Mouse (Mus musculus) cerebellum, adult 2 months (tissue): Measurements from ENCODE around the gene Mrps30. TPM values are rescaled to one million over a fixed set of nuclear protein-coding genes. Genes with fewer than 3 reads are reported as not detected.
"Not testable (repeated sequence)": the region's sequence is repeated elsewhere in the genome, so short reads cannot be mapped to it uniquely, and the experiment has no call there.

Source experiments
- DNase-seq, 2 experiments: peaks; one replicate each; pipeline ENCODE4 v3.0.0; 2021
- H3K27ac ChIP-seq: fragments of 200-500 bp; 2 replicates; pipeline ENCODE4 v1.5.1; 2012; ENCODE audit warnings: low read length, control low read depth, inconsistent platforms; ENCODE audit not compliant: insufficient read depth
- H3K27me3 ChIP-seq: fragments of 200-500 bp; 2 replicates; pipeline ENCODE4 v1.6.1; 2012; ENCODE audit warnings: inconsistent platforms, mild to moderate bottlenecking, low read length, moderate library complexity; ENCODE audit not compliant: control insufficient read depth, insufficient read depth
- H3K4me1 ChIP-seq: fragments of 200-500 bp; 2 replicates; pipeline ENCODE4 v1.6.1; 2011; ENCODE audit warnings: low read length; ENCODE audit not compliant: control insufficient read depth, insufficient read depth
- H3K4me3 ChIP-seq: fragments of 200-500 bp; replicated peaks from 2 replicates; pipeline ENCODE3; 2011; ENCODE audit warnings: mild to moderate bottlenecking, low read depth, low read length, control low read depth; ENCODE audit not compliant: insufficient read depth
- CTCF ChIP-seq: fragments of 200-500 bp; IDR thresholded peaks from 2 replicates; pipeline ENCODE4 v1.5.1; 2011; ENCODE audit warnings: low read depth, mild to moderate bottlenecking, control low read depth, low read length, moderate library complexity, borderline replicate concordance; ENCODE audit not compliant: insufficient read depth
- POLR2A ChIP-seq: fragments of 200-500 bp; IDR thresholded peaks from 2 replicates; pipeline ENCODE4 v1.6.1; 2011; ENCODE audit warnings: low read length, control low read depth, borderline replicate concordance; ENCODE audit not compliant: insufficient read depth
- WGBS: fragments of 180-500 bp; shearing (Covaris S2); methylation state at CpG from one replicate; pipeline ENCODE4 v1.1.7; 2018; 5-methylcytosine and 5-hydroxymethylcytosine counted together
- polyA plus RNA-seq: library from polyadenylated mRNA; depleted of rRNA; stranded (reverse); fragments of >200 nt; gene quantifications from 2 replicates; pipeline ENCODE4 v1.2.3, GENCODE M21; 2012; rRNA removed

Gene Mrps30
- 15.1 and 16.1 TPM in 2 replicates for polyA plus RNA-seq

DNA sequence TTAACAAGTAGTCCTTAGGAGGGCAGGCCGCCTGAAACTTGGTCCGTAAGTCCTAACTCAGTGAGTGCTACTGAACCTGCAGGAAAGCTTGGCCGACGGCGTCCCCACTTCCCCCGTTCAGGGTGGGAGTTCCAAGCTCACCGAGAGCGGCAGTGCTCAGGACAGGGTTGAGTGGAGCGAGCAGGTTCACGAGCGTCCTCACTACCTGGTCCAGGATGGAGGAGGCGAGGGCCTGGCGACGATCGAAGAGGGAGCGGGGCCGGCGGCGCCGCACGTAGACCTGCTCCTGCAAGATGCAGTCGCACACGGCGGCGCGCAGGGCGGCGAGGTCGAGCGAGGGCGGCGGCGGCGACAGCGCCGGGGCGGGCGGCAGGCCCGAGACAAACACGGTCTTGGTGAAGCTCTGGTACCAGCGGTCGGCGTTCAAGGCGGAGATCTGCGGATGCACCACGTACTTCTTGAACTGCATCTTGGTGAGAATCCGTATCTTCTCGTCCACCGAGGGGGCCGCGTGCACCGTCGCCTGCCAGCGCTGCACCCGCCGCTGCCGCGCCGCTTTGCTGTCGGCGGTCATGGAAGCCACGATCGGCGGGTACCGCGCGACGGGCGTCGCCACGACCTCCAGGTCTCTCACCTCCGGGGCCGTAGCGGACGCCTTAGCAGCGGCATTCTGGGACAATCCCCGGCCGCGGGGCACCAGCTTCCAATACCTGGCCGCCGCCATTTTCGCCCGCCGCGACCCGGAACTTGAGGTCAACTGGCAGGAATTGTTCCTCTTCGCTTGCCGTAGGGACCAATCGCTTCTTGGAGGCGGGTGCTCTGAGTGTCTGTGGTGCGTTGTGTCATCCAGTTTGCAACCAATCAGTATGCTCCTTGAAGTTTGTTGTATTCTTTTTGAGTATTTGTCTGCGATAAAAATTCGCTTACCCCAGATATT is at the start of gene Mrps30, which contains the start of gene B430218F22Rik:
TSS of gene Mrps30 (minus strand) at position 742 of the 937 bp plus-strand sequence.
TSS of gene B430218F22Rik (plus strand) at position 120 of the 937 bp plus-strand sequence.
- H3K27ac ChIP-seq = peak within 1 kb of the TSS; percentile 19; the same call in 1 of the 2 replicates
- under 1% methylated on average over 93 of the region's 93 CpGs for WGBS
- peak; percentile 96 for DNase-seq
- H3K4me3 ChIP-seq = peak within 1 kb of the TSS; percentile 61
- H3K4me1 ChIP-seq = no peaks in the 10 kb centered on the region; the same call in 1 of the 2 replicates
- TF ChIP-seq POLR2A = peak; percentile 55; the same call in 1 of the 2 replicates
- no peak for TF ChIP-seq CTCF
- H3K27me3 ChIP-seq = no peaks in the 10 kb centered on the region

DNA sequence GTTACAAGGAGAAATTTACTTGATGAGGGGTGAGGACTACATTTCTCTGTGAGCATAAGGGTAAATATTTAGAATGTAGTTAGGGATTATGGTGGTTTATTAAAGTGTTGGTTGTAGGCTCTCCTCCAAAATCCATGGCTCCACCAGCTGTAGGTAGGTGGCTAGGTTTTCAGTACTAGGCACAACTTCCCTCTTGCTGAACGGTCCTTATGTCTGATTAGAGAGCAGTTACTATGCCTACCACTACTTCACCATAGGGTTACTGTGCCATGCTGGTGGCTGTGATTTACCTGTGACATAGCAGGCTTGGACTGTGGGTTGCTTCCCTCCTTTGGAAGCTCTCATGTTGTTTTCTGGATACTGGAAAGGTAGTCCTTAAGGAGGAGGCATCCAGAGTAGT is 33.8 kb upstream of the Mrps30 start:
- Histone ChIP-seq H3K27ac (no peak overlapping the region), H3K4me1 (no peaks in the 10 kb centered on the region), H3K27me3 (no peaks in the 10 kb centered on the region), H3K4me3 (no peak overlapping the region)
- WGBS = 86% methylated on average over 1 of the region's 1 CpGs
- no peak for DNase-seq
- TF ChIP-seq CTCF (no peak), POLR2A (no peak)

DNA sequence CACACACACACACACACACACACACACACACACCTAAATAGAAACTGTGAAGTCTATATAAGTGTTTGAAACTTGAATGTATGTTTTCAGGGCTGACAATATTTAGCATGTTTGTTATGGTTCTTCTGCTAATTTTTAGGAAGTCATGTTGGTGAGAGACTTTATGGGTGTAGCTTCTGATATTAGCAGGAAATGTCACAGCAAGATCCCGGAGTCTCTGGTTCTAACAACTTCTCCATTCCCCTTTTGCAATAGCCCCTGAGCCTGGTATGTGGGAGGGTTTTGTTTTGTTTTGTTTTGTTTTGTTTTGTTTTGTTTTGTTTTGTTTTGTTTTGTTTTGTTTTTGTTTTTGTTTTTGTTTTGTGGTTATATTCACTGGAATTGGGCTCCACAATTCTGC is 33.4 kb upstream of the Mrps30 start:
- Histone ChIP-seq H3K4me3 (no peak overlapping the region), H3K27me3 (no peaks in the 10 kb centered on the region), H3K27ac (no peak overlapping the region), H3K4me1 (no peaks in the 10 kb centered on the region)
- DNase-seq = no peak
- TF ChIP-seq CTCF (no peak), POLR2A (no peak)
- 93% methylated on average over 1 of the region's 1 CpGs for WGBS

- DNase-seq = no peak
- Histone ChIP-seq H3K4me3 (no peak overlapping the region), H3K27me3 (no peaks in the 10 kb centered on the region), H3K27ac (no peak overlapping the region), H3K4me1 (no peaks in the 10 kb centered on the region)
- WGBS = 29% methylated on average over 4 of the region's 4 CpGs
- no peak for TF ChIP-seq POLR2A
- no peak for TF ChIP-seq CTCF
Observed at GRCm38 (mm10) chr13:118418163-118418562, 31.1 kb upstream of the Mrps30 start.

DNA sequence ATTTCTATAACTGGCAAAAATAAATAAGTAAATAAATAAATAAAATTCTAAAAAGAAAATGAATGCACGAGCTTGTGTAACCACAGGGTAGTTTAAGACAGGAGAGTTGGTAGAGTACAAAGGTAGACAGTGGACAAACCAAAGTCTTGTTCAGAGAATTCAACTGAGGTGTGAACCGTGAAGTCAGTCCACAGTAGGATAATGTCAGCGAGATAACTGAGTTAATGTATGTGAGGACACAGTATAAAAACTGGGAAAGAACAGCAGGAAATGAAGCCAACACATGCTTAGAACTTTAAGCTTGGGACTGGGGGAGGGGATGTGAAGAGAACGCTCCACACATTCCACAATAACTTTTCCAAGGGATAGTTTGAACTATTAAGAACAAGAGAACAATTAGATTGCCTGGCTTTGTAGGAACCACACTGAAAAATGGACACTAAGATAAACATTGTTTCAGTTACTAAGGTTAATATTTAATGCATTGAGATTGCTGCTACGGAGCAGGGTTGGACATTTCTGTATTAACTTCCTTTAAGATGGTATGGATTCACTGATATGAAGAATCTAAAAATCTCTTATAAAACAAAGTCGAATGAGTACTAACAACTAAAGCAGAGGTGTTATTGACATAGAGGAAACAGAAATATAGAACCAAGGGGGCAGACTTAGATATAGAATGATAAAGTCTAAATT is 24.4 kb upstream of the Mrps30 start:
- 82% methylated on average over 6 of the region's 6 CpGs for WGBS
- Histone ChIP-seq H3K4me1 (no peaks in the 10 kb centered on the region), H3K27me3 (no peaks in the 10 kb centered on the region), H3K27ac (no peak overlapping the region), H3K4me3 (no peak overlapping the region)
- TF ChIP-seq POLR2A (no peak), CTCF (no peak)
- no peak for DNase-seq

- H3K27ac ChIP-seq = no peak overlapping the region
- H3K4me3 ChIP-seq = no peak overlapping the region
- no peaks in the 10 kb centered on the region for H3K27me3 ChIP-seq
- no peak for TF ChIP-seq POLR2A
- peak; percentile 54; the same call in 1 of the 2 replicates for TF ChIP-seq CTCF
- no peaks in the 10 kb centered on the region for H3K4me1 ChIP-seq
- DNase-seq = no peak
Observed at GRCm38 (mm10) chr13:118403544-118403943, 16.5 kb upstream of the Mrps30 start.

GRCm38 (mm10) chr13:118400340-118400739 is 13.3 kb upstream of the Mrps30 start:
- Histone ChIP-seq H3K27me3 (no peaks in the 10 kb centered on the region), H3K27ac (no peak overlapping the region), H3K4me1 (no peaks in the 10 kb centered on the region), H3K4me3 (no peak overlapping the region)
- DNase-seq = no peak
- 70% methylated on average over 6 of the region's 6 CpGs for WGBS
- no peak for TF ChIP-seq POLR2A
- no peak for TF ChIP-seq CTCF

DNA sequence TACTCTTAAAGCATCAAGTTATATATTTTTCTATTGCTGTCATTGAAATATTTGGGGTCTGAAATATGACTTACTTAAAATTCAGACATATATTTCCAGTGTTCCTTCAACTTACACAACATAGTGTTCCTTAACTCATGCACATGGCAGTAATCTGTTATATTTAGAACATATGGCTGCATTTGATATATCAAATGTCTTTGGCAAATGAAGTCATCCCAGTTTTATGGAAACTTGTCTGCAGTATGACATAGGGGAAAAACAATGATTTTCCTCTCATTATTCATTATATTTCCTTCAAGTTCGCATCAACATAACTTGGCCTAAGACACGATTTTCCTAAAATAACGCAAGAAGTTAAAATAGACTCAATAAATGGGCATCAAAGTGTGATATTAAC is 8.8 kb upstream of the Mrps30 start:
- whole genome bisulfite sequencing = 85% methylated on average over 3 of the region's 3 CpGs
- Histone ChIP-seq H3K27ac (no peak overlapping the region), H3K4me3 (no peak overlapping the region), H3K4me1 (no peaks in the 10 kb centered on the region), H3K27me3 (no peaks in the 10 kb centered on the region)
- TF ChIP-seq POLR2A = no peak
- no peak for DNase-seq

GRCm38 (mm10) chr13:118387448-118387801 is 373 bp upstream of the Mrps30 start:
- DNase-seq, H3K27me3 ChIP-seq, H3K4me1 ChIP-seq, H3K27ac ChIP-seq: not testable (repeated sequence)
- H3K4me3 ChIP-seq = peak overlapping the region; percentile 61
- WGBS = 8% methylated on average over 10 of the region's 10 CpGs
